Mouse (Mus musculus) c-Kit-positive CD71-positive TER-119-positive erythroid progenitor cells, embryonic 14.5 days (primary cell): ENCODE measurements around the gene Lrrn2.

Experiments
- DNase-seq: peaks from one replicate; pipeline ENCODE4 v3.0.0-alpha.2; 2013; ENCODE audit warnings: low spot score

The Lrrn2 gene

GRCm38 (mm10) chr1:132880161-132881005 is at the start of gene Lrrn2:
Gene Lrrn2 (plus strand): TSS chr1:132880273.
- DNase-seq, result no peak

GRCm38 (mm10) chr1:132831963-132832362 is 48.1 kb upstream of the Lrrn2 start:
- DNase-seq, result no peak

- DNase-seq, result no peak
Measured at GRCm38 (mm10) chr1:132834037-132834436, 46.0 kb upstream of the Lrrn2 start.

- DNase-seq, result no peak
Measured at GRCm38 (mm10) chr1:132836895-132837294, 43.2 kb upstream of the Lrrn2 start.

- no peak for DNase-seq
Measured at GRCm38 (mm10) chr1:132837691-132838090, 42.4 kb upstream of the Lrrn2 start.

GRCm38 (mm10) chr1:132838371-132838770 is 41.7 kb upstream of the Lrrn2 start:
- DNase-seq, result no peak

GRCm38 (mm10) chr1:132843612-132844011 is 36.5 kb upstream of the Lrrn2 start:
- DNase-seq, result no peak

GRCm38 (mm10) chr1:132844088-132844804 is 35.8 kb upstream of the Lrrn2 start:
- no peak for DNase-seq

GRCm38 (mm10) chr1:132845766-132846165 is 34.3 kb upstream of the Lrrn2 start:
- no peak for DNase-seq

- no peak for DNase-seq
Measured at GRCm38 (mm10) chr1:132850809-132851208, 29.3 kb upstream of the Lrrn2 start.

GRCm38 (mm10) chr1:132851296-132851695 is 28.8 kb upstream of the Lrrn2 start:
- DNase-seq, result no peak

- DNase-seq, result no peak
Measured at GRCm38 (mm10) chr1:132851771-132852170, 28.3 kb upstream of the Lrrn2 start.

GRCm38 (mm10) chr1:132853312-132853711 is 26.8 kb upstream of the Lrrn2 start:
- no peak for DNase-seq

- DNase-seq, result no peak
Measured at GRCm38 (mm10) chr1:132858516-132859383, 21.3 kb upstream of the Lrrn2 start.

GRCm38 (mm10) chr1:132864220-132864619 is 15.9 kb upstream of the Lrrn2 start:
- DNase-seq, result no peak

- DNase-seq, result no peak
Measured at GRCm38 (mm10) chr1:132865585-132865984, 14.5 kb upstream of the Lrrn2 start.

GRCm38 (mm10) chr1:132870327-132870726 is 9.7 kb upstream of the Lrrn2 start:
- DNase-seq, result no peak

- no peak for DNase-seq
Measured at GRCm38 (mm10) chr1:132878951-132879610, 992 bp upstream of the Lrrn2 start.

GRCm38 (mm10) chr1:132879801-132880160 is 292 bp upstream of the Lrrn2 start:
- DNase-seq, result no peak

GRCm38 (mm10) chr1:132881041-132881761 is 1.1 kb downstream of the Lrrn2 start:
- no peak for DNase-seq

- DNase-seq, result no peak
Measured at GRCm38 (mm10) chr1:132881836-132882235, 1.8 kb downstream of the Lrrn2 start.
